Mouse (Mus musculus): ENCODE measurements around the gene Gja8.

Gene Gja8
- long read RNA-seq, experiment 1: 0 reads
- long read RNA-seq, experiment 2: 0 reads

DNA sequence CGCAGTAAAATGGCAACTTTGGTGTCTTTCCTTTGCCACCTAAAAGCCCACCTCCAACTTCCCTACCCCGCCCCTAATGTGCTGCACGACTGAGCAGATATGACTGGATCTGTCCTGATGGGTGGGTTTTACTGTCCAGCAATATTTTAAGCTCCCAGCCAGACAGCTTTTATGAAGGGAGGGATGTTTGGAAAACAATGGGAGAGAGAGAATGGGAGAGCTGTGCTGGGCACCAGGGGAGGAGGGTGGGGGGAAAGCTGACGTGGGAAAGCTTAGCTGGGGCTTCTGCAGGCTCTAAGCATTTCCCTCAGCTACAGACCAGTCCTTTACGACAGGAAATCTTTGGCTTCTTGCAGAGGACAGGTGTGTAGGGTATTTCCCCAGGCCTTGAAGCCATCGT, at the start of gene Gja8:
Gene Gja8 (minus strand): TSS at position 101 of the 400 bp plus-strand sequence.
- intact Hi-C loops (cut with DNase I): no loop called here

DNA sequence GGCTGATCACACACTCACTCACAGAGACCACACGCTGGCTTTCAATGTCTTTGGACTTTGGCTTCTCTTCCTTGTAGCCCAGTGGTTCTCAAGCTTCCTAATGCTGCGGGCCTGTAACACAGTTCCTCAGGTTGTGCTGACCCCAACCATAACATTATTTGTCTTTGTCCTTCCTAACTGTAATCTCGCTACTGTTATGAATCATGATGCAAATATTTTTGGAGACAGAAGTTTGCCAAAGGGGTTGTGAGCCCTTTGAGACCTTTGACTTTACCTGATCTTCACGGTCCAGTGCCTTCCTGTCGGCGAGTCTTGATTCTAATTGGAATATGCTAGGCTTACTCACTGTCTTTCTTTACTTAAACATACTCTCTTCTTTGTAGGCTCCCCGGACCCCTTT, 48.6 kb upstream of the Gja8 start:
- intact Hi-C loops (cut with DNase I): no loop called here

DNA sequence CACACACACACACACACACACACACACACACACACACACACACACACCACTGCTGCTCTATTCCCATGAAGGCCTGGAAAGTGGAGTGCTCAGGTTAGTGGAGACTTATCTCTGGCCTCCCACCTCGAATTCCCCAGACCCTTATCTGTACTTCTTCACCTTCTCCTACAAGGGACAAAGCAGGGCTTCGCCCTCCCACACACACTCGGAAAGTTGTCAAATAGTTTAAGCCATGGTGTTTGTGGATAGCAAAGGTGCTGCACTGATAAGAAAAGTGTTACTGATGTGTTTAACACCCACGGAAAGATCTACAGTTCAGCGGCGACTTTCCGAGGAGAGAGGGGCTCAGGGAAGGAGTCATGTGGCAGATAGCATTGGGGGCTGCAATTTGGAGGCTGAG, 45.2 kb upstream of the Gja8 start:
- intact Hi-C loops (cut with DNase I): no loop called here

DNA sequence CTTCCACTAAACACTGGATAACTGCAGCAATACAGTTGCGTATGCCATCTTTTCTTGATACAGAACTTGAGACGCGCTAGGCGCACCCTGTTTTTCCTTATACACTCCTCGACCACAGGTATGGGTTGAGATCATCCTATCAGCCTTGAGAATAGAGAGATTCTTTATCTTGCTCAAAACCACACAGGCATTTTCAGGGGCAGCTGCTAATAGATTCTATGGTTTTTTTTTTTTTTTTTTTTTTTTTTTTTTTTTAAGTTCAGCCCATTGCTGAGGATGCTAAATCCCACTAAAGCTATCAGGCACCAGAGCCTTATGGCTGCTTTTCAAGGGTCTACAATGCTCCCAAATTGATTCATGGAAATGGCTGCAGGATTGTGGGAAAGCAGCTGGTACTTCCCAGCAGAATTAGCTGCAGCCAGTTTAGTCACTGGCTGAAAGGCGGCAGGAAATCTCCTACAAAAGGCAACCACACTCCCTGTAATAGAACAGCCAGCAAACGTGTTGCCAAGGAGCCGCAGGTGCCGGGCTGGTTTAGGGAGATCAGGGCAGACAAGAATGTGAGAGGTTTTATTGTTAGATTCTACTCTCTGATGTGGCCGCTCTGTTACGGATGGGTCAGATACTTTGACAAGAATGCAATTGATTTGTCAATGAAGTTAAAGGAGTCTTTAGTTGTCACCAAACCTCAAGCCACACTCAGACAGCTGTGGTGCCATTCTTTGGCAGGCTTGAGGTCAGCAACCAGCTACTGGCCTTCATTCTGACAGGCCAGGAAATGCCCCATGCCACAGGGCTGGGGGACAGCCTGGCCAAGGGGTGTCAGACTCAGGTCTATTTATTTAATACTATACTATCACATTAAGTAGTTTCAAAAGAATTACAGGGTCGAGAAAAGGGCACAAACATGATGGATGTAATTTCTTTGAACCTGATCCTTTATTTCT, 37.5 kb upstream of the Gja8 start:
- intact Hi-C loops (cut with DNase I): no loop called here

DNA sequence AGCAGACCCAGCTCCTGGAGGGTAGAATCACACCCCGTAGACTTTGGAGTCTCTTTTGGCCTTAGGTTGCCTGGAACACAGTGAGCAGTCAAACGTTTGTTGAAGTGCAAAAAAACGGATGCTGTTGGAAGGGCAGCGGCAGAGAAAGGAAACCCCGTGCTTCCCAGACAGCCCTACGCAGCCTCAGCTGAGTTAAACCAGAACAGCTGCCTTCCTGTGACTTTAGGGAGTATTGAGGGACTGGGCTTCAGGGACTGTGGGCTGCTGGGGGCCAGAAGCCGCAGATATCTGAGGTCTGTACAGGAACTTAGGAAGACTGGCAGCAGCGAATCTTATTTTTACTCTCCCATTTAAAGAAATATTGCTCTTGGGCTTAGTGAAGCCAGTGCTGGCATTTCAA, 34.8 kb upstream of the Gja8 start:
- intact Hi-C loops (cut with DNase I): no loop called here

DNA sequence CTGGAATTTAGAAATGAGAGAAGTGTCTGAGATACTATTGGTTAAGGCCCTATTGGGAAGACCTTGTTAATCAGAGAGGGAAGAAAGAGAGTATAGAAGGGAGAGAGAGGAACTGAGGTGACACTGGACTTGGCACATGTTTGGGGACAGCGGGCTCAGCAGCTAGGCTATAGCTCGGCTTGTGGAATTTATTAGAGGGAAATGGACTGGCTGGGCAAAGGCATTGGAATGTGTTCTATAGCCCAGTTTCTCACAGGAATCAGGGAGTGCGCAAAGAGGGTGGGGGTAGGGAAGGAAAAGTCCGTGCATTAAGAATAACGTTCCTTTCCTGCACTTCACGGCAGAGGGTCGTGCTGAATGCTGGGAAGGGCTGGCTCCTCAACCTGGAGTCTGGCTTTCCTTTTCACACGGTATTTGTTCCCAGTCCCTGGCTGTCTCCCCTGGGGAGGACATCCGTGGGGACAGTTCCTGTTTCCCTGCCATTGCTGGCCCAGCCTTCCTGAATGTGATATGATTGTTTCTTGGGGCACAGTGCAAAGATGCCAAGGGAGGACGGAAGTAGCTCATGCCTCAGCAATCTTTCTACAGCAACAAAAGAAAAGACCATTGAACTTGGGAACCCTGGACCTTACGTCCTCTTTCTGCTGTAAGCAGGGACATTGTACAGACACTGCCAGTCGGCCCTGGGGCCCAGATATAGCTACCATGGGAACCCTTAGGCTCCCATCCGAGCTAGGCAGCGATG, 27.8 kb upstream of the Gja8 start:
- intact Hi-C loops (cut with DNase I): no loop called here

DNA sequence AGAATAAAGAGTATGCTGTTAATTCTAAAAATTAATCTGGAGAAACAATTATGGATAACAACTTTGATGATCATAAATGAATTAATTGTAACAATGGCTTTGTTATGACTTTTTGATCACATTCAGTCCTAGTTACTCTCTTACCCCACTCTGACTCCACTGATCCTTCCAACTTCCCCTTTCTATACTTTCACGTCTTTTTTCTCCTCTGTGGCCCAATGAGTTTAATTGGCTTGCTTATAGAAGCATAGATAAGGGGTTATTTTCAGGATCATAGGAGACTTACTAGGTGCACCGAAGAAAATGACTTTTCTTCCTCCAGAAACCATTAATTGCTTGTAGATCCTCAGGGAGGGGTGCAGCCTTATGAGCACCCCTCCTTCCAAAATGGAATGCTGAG, 16.9 kb upstream of the Gja8 start:
- intact Hi-C loops (cut with DNase I): no loop called here

DNA sequence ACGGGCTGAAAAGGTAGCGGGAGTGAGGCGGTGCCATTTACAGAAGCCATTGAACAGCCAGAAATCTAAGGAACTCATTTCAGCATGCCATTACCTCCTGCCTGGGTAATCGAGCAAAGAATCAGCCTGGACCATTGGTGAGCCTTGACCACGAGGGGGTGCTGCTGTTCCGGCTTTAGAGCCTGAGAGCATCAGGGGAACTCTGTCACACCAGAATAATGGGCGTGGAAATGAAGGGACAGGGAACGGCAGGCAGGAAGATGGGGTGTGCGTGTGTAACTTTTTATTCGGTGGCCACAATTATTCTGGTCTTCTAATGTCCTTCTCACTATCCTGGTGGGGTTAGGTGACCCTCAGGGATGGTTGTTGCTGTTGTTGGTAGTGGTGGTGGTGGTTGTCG, 12.9 kb upstream of the Gja8 start:
- intact Hi-C loops (cut with DNase I): loop anchor here (1.0 to 10.0 kb wide), 4 partner anchors 138 to 646 kb away; no protein-coding TSS in a partner anchor

DNA sequence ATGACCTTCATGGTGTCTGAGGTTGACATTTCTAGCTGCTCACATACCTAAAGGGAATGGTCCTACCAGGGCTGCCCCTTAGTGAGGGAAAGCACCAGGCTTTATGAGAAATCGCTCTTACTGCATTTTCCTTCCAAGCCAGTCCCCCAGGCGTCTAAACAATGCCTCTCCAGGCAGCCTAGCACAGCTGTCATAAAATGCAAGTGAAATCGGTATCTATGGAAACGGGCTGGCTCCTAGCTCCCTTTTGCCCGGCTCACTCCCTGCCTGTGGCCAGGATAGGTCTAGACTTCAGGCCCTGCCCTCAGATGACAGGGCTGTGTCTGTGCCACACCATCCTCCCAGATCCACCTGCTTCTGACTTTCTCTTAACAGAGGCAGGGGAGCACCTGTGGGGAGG, 11.8 kb upstream of the Gja8 start:
- intact Hi-C loops (cut with DNase I): loop anchor here (1.0 to 10.0 kb wide), 4 partner anchors 139 to 647 kb away; no protein-coding TSS in a partner anchor

DNA sequence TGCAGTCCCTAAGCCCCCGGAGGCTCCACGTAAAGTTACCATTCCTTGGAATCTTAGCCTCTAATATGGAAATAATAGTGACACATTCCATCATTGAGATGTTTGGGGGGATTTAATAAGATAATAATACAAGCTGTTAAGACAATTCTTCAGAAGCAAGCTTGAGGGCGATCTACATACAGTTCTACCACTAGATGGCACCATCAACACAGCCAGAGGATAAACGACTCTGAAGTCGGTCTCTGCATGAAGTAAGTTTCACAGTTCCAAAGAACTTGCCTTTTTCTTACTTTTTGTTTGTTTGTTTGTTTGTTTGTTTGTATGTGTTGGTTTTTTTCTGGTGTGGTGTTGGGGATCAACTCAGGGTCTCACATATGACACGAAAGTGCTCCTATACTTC, 10.4 kb upstream of the Gja8 start:
- intact Hi-C loops (cut with DNase I): loop anchor here (10.0 kb wide), 1 partner anchor 649 kb away; no protein-coding TSS in a partner anchor

DNA sequence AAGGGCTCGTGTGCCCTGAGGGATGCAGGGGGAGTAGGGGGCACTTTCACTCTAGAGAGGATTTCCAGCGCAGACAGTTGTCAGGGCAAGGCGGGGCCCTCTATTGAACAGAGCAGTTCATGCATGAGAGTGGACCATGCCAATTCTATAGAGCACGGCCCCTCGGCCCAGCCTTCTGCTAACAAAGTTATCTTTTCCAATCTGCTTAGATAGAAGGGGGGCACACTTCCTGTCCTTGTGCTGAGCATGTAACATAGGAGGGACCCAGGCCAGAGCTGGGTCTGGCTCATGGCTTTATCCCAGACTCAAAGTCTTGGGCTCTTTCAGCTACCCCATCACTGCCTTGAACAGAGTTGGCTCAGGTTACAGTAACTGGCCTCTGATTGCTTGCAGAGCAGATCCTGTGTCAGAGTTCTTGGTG, 5.5 kb upstream of the Gja8 start:
- intact Hi-C loops (cut with DNase I): loop anchor here (10.0 kb wide), 1 partner anchor 654 kb away; no protein-coding TSS in a partner anchor

DNA sequence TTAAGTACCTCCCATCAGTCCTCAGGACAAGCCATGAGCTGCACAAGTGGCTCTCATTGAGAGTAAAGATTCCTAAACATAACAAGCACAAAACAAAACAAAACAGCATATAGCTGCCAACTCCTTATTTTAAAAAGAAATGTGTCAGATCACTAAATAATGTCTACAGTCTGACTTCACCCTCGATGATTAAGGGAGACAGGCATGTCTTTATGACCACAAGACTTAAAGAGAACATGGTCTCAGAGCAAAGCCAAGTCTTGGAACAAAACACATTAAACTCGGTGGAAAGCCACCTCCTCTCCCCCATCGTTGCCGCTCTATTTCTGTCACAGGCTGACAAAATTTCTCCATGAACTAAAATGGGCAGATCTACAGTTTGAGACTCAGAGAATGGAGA, 1.2 kb downstream of the Gja8 start:
- intact Hi-C loops (cut with DNase I): no loop called here

DNA sequence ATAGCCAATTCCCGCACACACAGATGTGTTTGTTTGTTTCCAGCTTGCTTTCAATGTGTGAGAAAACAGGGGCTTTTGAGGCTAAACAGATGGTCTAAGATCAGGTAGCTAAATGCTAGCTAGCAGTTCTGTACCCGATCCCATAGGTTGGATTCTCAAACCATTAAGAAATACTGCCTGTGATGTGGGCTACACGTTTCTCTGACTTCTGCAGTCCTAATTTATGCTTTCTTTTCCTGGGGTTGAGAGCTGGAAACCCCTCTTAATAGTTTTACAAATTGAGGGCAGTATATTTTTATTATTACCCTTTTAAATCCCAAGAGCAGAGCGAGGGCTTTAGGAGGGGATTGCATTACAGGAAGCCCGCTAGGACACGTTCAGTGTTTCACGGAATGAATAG, 4.8 kb downstream of the Gja8 start:
- intact Hi-C loops (cut with DNase I): no loop called here

DNA sequence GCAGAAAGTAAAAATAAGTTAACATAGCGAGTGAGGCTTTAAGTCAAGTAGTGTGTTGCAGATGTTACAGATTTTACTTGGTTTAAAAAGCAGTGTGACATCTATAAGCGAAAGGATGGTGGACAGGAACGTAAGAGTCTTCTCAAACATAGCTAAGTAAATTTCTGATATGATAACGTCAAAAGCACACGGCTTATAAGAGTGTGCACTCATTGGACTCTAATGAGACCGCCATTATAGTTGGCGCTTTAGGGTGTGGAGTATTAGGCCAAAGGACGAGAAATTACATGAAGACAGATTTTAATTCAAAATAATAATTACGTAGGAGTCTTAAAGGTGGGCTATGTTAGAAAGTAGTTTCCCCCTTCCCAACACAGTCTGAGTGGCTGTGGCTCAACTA, 20.2 kb downstream of the Gja8 start:
- intact Hi-C loops (cut with DNase I): no loop called here

DNA sequence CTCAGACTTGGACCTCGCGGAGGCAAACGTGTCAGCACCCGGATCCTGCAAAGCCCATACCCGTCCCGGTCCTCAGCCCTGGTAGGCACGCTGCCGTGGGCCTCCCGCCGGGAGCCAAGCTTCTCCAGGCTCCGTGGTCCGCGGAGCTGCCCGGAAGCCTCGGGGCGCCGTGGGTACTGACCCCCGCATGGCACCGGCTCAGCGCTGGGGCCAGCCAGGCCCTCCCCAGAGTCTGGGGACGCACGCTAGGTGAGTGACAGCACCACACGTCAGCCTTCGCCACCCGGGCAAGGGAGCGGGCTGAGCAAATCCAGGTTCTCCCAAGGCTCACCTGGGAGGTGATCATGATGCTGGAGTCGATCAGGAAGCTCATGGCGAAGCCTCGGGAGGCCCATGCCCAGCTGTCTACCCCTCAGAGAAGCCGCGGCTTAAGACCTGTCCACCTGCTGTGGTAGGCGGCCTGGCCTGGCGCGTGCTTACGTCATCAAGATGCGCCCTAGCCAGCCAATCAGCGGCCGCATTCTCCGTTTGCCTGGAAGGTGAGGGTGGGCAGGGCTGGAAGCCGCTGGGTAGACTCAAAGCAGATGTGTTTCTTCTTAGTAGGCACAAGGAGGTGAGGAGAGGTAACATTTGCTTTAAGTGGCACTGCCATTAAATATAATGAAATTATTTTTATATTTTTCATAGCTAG, 20.8 kb downstream of the Gja8 start, which contains the start of gene Gpr89:
Gene Gpr89 (minus strand): TSS at position 496 of the 691 bp plus-strand sequence.
- intact Hi-C loops (cut with DNase I): no loop called here

DNA sequence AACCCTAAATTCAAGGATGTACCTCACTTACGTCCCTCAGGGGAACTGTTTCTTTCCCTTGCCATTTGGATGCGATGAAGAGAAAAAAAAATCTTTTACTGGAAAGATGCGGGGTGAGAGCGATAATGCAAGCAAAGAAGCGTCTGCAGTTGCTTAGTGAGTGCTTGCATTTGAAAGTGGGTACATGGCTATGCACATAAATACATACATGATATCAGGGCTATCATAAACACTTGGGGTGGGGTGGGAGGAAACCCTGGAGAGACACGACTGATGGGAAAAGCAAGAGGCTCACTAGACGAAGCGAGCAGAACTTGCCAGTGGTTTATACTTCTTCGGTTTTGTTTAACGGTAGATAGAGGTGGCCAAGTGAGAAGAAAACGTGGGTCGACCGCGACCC, 21.4 kb downstream of the Gja8 start, which contains the start of gene Gja5:
Gene Gja5 (plus strand): TSS at position 301 of the 400 bp plus-strand sequence.
- intact Hi-C loops (cut with DNase I): no loop called here

DNA sequence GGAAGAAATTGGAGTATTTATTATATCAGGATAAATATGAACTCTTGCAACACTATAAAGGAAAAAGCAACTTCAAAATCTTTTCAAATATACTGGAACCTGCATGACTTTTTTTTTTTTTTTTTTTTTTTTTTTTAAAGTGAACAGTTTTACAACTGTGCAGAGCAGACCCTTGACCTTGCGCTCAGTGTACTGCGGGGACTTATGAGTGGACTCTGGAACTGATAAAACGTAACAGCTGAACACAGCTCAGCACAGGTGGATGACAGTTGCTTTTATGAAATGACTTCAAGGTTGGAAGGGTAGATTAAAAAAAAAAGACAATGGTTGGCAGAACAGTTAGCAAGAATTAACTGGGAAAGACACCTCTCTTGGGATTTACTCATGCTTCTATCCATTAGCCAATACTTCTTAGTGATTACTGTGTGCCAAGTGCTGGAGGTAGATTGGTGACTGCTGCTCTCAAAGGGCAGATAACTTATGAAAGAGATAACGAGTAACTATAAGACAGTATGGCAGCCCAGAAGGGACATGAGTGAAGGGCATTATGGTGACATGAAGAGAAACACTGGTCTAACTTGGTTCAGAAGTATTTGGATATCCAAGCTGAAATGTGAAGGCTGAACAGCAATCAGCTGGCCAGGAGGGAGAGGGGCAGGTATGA, 23.4 kb downstream of the Gja8 start:
- intact Hi-C loops (cut with DNase I): no loop called here

DNA sequence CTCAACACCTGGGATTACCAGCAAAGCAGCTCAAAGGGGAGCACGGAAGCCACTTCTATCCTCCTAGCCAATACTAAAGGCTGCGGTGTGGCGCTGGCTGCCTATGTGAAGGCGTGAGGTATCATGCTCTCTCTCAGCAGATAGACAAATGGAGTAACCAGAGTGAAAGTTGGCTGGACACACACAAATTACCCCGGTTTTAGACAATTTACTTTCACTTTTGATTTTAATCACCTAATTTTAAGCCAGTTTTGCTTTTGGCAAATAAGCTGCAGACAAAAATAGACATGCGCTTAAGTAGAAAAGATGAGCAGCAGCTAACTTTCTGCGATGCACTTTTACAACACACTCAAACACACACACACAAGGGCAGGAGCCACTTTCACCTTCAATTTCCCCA, 42.1 kb downstream of the Gja8 start:
- intact Hi-C loops (cut with DNase I): no loop called here

DNA sequence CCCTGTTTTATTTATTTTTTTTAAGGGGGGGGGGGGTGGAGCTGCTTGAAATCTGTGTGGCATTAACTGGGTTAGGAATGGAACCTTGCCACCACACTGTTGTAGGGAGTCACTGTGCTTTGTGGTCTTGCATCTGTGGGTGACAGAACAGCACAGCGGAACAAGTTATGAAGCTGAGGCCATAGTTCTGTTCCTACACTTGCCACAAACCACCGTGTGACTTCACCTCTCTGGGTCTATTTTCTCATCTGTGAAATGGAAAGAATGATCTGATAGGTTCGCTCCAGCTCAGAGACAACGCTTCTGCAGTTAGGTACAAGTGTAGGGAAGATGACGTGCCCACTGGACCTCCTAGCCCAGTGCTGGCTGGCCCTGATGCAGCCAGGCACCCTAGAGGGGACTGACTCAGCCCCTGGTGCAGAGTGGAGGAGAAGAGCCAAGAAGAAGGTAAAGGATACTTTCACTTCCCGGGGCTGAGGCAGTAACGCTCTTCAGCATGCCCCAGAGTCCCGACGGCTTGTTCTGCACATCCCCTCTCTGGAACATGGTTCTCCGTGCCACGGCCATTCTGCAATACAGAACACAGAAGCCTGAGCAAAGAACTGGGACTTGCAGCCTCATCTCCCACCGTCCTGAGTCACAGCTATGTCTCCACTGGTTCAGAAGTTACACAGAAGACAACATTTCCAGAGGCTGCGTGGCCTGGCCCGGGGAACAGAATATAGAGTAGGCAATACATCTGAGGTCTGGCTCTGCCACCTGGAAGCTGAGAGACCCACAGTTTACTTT, 43.6 kb downstream of the Gja8 start:
- intact Hi-C loops (cut with DNase I): no loop called here

DNA sequence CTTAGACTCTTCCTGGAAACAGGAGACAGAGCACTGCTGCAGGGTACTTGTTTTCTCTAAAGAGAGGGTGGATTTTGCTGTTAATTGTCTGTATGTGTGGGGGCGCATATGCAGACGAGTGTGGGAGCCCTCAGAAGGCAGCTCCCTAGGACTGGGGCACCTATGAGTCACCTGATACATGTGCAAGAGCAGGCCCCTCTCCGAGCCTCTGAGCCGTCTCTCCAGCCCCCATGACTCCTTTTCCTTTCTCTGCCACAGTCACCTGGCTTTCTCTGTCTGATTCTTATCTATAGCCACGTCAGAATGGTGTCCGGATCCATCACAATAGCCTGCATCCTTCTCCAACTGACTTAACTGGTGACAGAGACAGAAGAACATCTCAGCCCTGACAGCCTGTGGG, 44.3 kb downstream of the Gja8 start:
- intact Hi-C loops (cut with DNase I): no loop called here
